Mouse (Mus musculus) adrenal gland, adult 18-20 months (tissue): ENCODE results near the gene Cyp4x1. TPM values are rescaled to one million over a fixed set of nuclear protein-coding genes. Genes with fewer than 3 reads are reported as not detected.

ENCODE experiments used
- DNase-seq, 2 experiments: peaks; one replicate each; pipeline ENCODE4 v3.0.0; 2021 to 2022; ENCODE audit warnings: low spot score in 2 of 2
- total RNA-seq, 2 experiments: library from RNA; stranded (reverse); gene quantifications; 1 replicate in 1 of 2; 2 replicates in 1 of 2; pipeline ENCODE4 v1.2.3; 2021

The Cyp4x1 gene
- total RNA-seq, 2 experiments from 2014 or later, result not detected

DNA sequence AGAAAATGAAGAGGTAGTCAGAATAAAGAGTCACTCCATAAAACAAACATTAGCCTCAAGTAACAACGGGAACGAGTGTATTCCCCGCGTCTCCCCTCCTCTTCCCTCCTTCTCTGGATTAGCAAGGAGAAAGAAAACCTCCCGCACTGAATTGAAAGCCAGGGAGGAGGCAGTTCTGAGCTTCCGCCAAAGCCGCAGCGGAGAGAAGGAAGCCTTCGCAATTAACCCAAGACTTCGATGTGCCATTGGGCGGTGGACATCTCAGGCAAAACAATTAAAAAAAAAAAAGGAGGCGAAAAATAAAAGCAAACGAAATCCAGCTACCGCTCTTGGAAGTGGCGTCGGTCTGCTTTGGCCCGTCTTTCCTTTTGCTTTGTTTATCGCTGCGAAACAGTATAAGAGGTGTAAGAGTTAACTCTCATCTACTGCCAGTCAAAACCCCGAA is 75.7 kb downstream of the Cyp4x1 start:
- no peak for DNase-seq

DNA sequence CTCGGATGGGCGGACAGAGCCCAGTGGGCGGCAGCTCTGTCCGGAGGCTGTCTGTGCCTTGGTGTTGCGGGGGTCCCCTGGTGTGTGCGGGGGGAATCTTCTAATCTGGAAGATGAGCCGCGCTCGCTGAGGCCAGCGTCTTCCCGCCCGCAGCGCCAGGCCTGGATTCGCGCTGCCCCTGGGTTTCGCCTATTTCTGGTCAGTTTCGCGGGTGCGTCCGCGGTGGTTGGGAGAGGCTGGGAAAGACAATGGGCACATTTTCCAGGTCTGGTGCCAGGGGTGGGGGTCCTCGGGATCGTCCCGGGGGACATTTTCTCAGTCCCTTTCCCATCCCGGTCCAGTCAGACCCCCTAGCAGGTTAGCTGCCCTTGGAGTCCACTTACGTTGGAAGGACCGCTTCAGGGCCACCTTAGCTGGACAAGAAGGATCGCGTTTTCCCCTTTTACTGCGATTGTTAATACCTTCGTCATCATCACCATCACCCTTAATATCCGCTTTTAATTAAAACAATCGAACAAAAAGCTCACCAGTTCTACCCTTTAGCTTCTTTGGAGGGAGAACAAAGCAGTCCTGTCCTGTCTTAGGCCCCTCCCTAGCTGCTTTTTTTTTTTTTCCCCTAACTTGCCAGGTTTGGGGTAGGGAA is 76.3 kb downstream of the Cyp4x1 start:
- peak in 1 of 2 experiments; percentile 37 for DNase-seq

DNA sequence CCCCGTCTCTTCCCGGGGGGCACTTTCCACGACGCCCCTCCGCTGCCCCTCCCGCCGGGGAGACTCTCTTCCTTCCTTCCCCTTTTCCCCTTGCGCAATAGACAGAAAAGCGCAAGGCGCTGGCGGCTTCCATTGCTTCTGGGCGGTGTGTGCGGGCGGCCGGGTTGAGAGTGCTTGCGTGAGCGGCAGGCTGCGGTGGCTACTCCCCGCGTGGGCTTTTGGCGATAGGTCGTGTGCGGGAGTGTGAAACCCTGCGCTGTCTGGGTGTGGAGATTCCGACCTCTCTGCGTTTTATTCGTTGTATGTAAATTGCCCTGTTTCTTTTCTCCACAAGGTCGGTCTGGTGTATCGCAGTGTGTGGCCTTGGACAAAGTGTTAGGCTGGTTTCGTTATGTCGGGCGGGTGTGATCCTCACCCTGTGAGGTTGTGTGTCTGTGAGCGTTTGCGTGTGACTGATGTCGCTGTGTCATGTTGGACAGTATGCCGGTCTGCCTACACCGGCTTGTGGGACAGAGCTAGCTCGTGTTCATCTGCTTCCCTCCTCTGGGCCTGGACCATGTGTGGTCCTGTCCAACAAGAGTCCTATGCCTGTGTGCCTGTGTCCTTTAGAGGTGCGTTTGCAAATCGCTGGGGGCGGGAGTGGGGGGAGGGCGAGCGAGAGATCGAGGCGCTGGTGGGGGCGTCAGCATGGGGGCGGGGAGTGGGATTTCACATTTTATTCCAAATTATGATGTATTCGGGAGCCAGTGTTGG is 77.0 kb downstream of the Cyp4x1 start:
- DNase-seq, result peak; percentile 23 to 31

DNA sequence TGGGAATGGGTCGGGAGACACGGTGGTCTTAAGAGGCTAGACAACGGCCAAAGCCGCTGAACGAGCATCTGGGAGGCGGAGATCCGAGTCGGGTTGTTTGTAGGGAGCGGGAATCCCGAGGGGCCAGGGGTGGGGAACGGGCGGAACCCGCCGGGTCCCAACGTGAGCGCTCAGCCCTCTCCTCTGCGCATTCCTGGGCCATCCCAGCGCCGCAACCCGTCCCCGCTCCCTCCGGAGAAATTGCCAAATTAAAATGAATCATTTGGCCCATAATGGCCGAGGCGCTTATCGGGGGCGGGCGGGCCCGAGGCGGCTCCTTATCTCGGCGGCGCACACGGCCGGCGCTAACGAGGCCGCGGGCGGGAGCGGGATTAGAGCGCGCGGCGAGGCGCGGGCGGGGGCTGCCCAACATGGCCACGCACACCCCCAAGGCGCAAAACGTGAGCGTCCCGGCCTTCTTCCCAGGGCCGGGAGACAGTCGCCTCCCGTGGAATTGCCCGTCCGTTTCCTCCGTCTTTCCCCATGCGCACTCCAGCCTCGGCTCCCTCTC is 77.6 kb downstream of the Cyp4x1 start, which contains the start of gene Tal1:
Gene Tal1, plus strand, starts transcription at position 56 of the 550 bp plus-strand sequence.
- peak; percentile 35 to 51 for DNase-seq

Other genes with a start within 250 kb of the Cyp4x1 start
- gene Foxd2, start 225.4 kb downstream of the Cyp4x1 start, total RNA-seq, result 1 to 10 TPM; 2.3 to 3.0 TPM
- not detected for gene Foxe3, start 208.3 kb downstream of the Cyp4x1 start, total RNA-seq
- gene Cmpk1, start 147.0 kb downstream of the Cyp4x1 start, total RNA-seq, result 100 to 1,000 TPM; 110 to 127 TPM
- under 1 TPM; 0.30 to 0.38 TPM for gene Stil, start 134.1 kb downstream of the Cyp4x1 start, total RNA-seq
- 1 to 10 TPM; 2.5 TPM for gene Tal1, start 77.9 kb downstream of the Cyp4x1 start, total RNA-seq
- 1 to 10 TPM in 1 of 2 experiments, under 1 TPM in 1; 0.99 to 1.0 TPM for gene Pdzk1ip1, start 45.6 kb downstream of the Cyp4x1 start, total RNA-seq
- not detected for gene Cyp4a29, start 107.8 kb upstream of the Cyp4x1 start, total RNA-seq
- not detected for gene Cyp4a12a, start 164.8 kb upstream of the Cyp4x1 start, total RNA-seq